Comparison of ENCODE assay signal across 14 mouse cellular contexts in the genomic region with DNA sequence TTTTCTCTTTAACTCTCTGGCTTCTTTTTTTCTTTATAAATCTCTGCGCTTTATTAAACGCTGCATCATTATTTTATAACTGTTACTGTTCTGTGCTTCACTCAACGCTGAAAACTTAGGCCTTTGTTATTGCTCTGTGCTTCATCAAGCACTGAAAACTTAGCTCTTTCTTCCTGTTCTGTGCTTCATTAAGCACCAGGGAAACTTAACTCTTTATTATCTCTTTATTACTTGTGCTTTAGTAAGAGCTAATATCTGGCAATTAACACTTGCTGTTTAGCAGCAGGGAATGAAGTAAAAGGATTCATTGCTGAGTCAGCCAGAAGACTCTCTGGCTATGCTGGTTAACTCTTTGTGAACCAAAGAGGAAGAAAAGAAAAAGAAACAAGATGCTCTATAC. TPM values are rescaled to one million over a fixed set of nuclear protein-coding genes. Genes with fewer than 3 reads are reported as not detected.
DNase-seq lines count a peak whose midpoint lies in the region; ATAC-seq and TF ChIP-seq lines count a peak whose summit lies in the region.
"Had no signal": no experiment of that assay in that cellular context is flagged by ENCODE, and none has a peak within 500 bp of the region (broad histone marks: within the 10 kb centered on the region; RNA-seq: fewer than 3 reads in every experiment).

No protein-coding gene starts in this region.

- H3K27ac ChIP-seq in kidney, postnatal 0 days = peak overlapping the region; percentile 70
- peak overlapping the region; percentile 65; the same call in 1 of the 2 replicates for H3K27ac ChIP-seq in embryonic facial prominence, embryonic 14.5 days (replicated peaks; ENCODE audit: low read depth, low read length)
- no peak overlapping the region for H3K27ac ChIP-seq in forebrain, embryonic 16.5 days (ENCODE audit: low read length)
- peak overlapping the region; percentile 63; the same call in 1 of the 2 replicates for H3K27ac ChIP-seq in neural tube, embryonic 15.5 days (replicated peaks)
- H3K27ac ChIP-seq: liver, embryonic 13.5 days had no signal

- H3K4me2 ChIP-seq in kidney, postnatal 0 days (ENCODE audit: low read length) = no peak overlapping the region; the same call in 1 of the 2 replicates
- no peak overlapping the region for H3K4me2 ChIP-seq in embryonic facial prominence, embryonic 14.5 days (ENCODE audit: low read depth, low read length)
- no peak overlapping the region for H3K4me2 ChIP-seq in forebrain, embryonic 16.5 days (ENCODE audit: low read length)
- H3K4me2 ChIP-seq in neural tube, embryonic 15.5 days = peak overlapping the region; percentile 29
- H3K4me2 ChIP-seq: liver, embryonic 13.5 days had no signal

- DNase-seq in kidney, postnatal 0 days (ENCODE audit: low spot score) = peak; percentile 74
- no peak for DNase-seq in kidney, postnatal 4 days
- DNase-seq in embryonic facial prominence, embryonic 14.5 days (ENCODE audit: low spot score) = no peak
- DNase-seq in thymus, adult 18-20 months = no peak
- DNase-seq in spleen, postnatal 4 days (ENCODE audit: low spot score in 2 of 2) = no peak
- DNase-seq in embryo, embryonic 11 days = no peak
- DNase-seq: cerebellum, adult 9-10 months; heart, adult 11 months; heart, postnatal 36 days; kidney, adult 2 months; liver, embryonic 13.5 days; lung, postnatal 10 days had no signal

- 0 out of 2 replicates have a peak overlapping the region, but pooled peaks have one; percentile 8 for H3K9ac ChIP-seq in kidney, postnatal 0 days (ENCODE audit: low read depth, low read length)
- no peak overlapping the region for H3K9ac ChIP-seq in embryonic facial prominence, embryonic 14.5 days (ENCODE audit: low read depth, low read length)
- H3K9ac ChIP-seq in forebrain, embryonic 16.5 days (replicated peaks; ENCODE audit: low read depth, low read length) = no peak overlapping the region
- H3K9ac ChIP-seq in neural tube, embryonic 15.5 days (replicated peaks) = no peak overlapping the region; the same call in 1 of the 2 replicates
- H3K9ac ChIP-seq: liver, embryonic 13.5 days had no signal

- no peak for TF ChIP-seq CTCF in kidney, postnatal 0 days (IDR thresholded peaks at IDR 0.05; ENCODE audit: low read depth)

- H3K9me3 ChIP-seq in kidney, postnatal 0 days (replicated peaks; ENCODE audit: low read length) = no peaks in the 10 kb centered on the region
- H3K9me3 ChIP-seq in embryonic facial prominence, embryonic 14.5 days (ENCODE audit: control insufficient read depth, low read length) = no peaks in the 10 kb centered on the region
- no peaks in the 10 kb centered on the region for H3K9me3 ChIP-seq in forebrain, embryonic 16.5 days (ENCODE audit: control insufficient read depth, low read length)
- no peaks in the 10 kb centered on the region for H3K9me3 ChIP-seq in neural tube, embryonic 15.5 days (replicated peaks)
- H3K9me3 ChIP-seq: liver, embryonic 13.5 days had no signal

- WGBS in kidney, postnatal 0 days = 11% methylated on average over 3 of the region's 3 CpGs
- 46% methylated on average over 3 of the region's 3 CpGs for WGBS in embryonic facial prominence, embryonic 14.5 days
- WGBS in forebrain, embryonic 16.5 days = 5% methylated on average over 3 of the region's 3 CpGs
- WGBS in neural tube, embryonic 15.5 days = 17% methylated on average over 3 of the region's 3 CpGs

- no peaks in the 10 kb centered on the region for H3K36me3 ChIP-seq in kidney, postnatal 0 days (ENCODE audit: insufficient read depth, low read length)
- H3K36me3 ChIP-seq in embryonic facial prominence, embryonic 14.5 days (ENCODE audit: control insufficient read depth, insufficient read depth, low read length) = 0 out of 2 replicates have a peak, but pooled peaks cover 4% of the 10 kb centered on the region
- H3K36me3 ChIP-seq in forebrain, embryonic 16.5 days (ENCODE audit: control insufficient read depth, insufficient read depth) = no peaks in the 10 kb centered on the region
- H3K36me3 ChIP-seq in neural tube, embryonic 15.5 days = no peaks in the 10 kb centered on the region
- H3K36me3 ChIP-seq: liver, embryonic 13.5 days had no signal

- no peak overlapping the region for H3K4me3 ChIP-seq in kidney, postnatal 0 days (replicated peaks; ENCODE audit: low read depth, low read length)
- H3K4me3 ChIP-seq in embryonic facial prominence, embryonic 14.5 days (ENCODE audit: low read depth, low read length) = no peak overlapping the region
- H3K4me3 ChIP-seq in forebrain, embryonic 16.5 days (replicated peaks; ENCODE audit: low read length) = no peak overlapping the region
- no peak overlapping the region for H3K4me3 ChIP-seq in neural tube, embryonic 15.5 days (replicated peaks)
- H3K4me3 ChIP-seq: liver, embryonic 13.5 days had no signal

- no peak for ATAC-seq in kidney, postnatal 0 days (replicated peaks; ENCODE audit: low FRiP score, low read depth)
- ATAC-seq in embryonic facial prominence, embryonic 14.5 days (ENCODE audit: low read depth) = no peak
- peak; percentile 50 for ATAC-seq in forebrain, embryonic 16.5 days
- peak; percentile 73 for ATAC-seq in neural tube, embryonic 15.5 days (ENCODE audit: low FRiP score)

- 0 out of 2 replicates have a peak, but pooled peaks cover 7% of the 10 kb centered on the region for H3K4me1 ChIP-seq in kidney, postnatal 0 days (replicated peaks; ENCODE audit: insufficient read depth, low read length)
- no peaks in the 10 kb centered on the region for H3K4me1 ChIP-seq in embryonic facial prominence, embryonic 14.5 days (ENCODE audit: control insufficient read depth, insufficient read depth, low read length)
- peaks cover 10% of the 10 kb centered on the region for H3K4me1 ChIP-seq in forebrain, embryonic 16.5 days (replicated peaks; ENCODE audit: control insufficient read depth, insufficient read depth, low read length)
- H3K4me1 ChIP-seq in neural tube, embryonic 15.5 days = peaks cover 16% of the 10 kb centered on the region
- H3K4me1 ChIP-seq: liver, embryonic 13.5 days had no signal

- H3K27me3 ChIP-seq in kidney, postnatal 0 days (ENCODE audit: insufficient read depth, low read length) = no peaks in the 10 kb centered on the region
- no peaks in the 10 kb centered on the region for H3K27me3 ChIP-seq in embryonic facial prominence, embryonic 14.5 days (replicated peaks; ENCODE audit: control insufficient read depth, insufficient read depth, low read length)
- no peaks in the 10 kb centered on the region for H3K27me3 ChIP-seq in forebrain, embryonic 16.5 days (replicated peaks; ENCODE audit: control insufficient read depth, insufficient read depth, low read length)
- H3K27me3 ChIP-seq in neural tube, embryonic 15.5 days (replicated peaks) = no peaks in the 10 kb centered on the region
- H3K27me3 ChIP-seq: liver, embryonic 13.5 days had no signal

RNA-seq across cellular contexts. Expression of a gene that starts 8.3 kb away (rescaled TPM):
- 6.6 and 7.1 TPM in 2 replicates for polyA plus RNA-seq in kidney, postnatal 0 days (2015; fragmentation: Nextera tagmentation; extraction: Ambion mirVana)
- 5.8 and 6.8 TPM in 2 replicates for polyA plus RNA-seq in embryonic facial prominence, embryonic 14.5 days (2014; fragmentation: Nextera tagmentation; extraction: Ambion mirVana)
- polyA plus RNA-seq in forebrain, embryonic 16.5 days (2015; fragmentation: Nextera tagmentation; extraction: Ambion mirVana) = 6.5 and 8.0 TPM in 2 replicates
- 7.2 and 7.8 TPM in 2 replicates for polyA plus RNA-seq in neural tube, embryonic 15.5 days (2015; fragmentation: Nextera tagmentation; extraction: Ambion mirVana)

RNA-seq across cellular contexts. Expression of a gene that starts 17.2 kb away (rescaled TPM):
- 185 and 186 TPM in 2 replicates for polyA plus RNA-seq in kidney, postnatal 0 days (2015; fragmentation: Nextera tagmentation; extraction: Ambion mirVana)
- polyA plus RNA-seq in embryonic facial prominence, embryonic 14.5 days (2014; fragmentation: Nextera tagmentation; extraction: Ambion mirVana) = 73.0 and 78.2 TPM in 2 replicates
- 98.8 and 112 TPM in 2 replicates for polyA plus RNA-seq in forebrain, embryonic 16.5 days (2015; fragmentation: Nextera tagmentation; extraction: Ambion mirVana)
- polyA plus RNA-seq in neural tube, embryonic 15.5 days (2015; fragmentation: Nextera tagmentation; extraction: Ambion mirVana) = 72.8 and 92.1 TPM in 2 replicates

RNA-seq across cellular contexts. Expression of a gene that starts 18.5 kb away (rescaled TPM):
- not detected in 2 replicates for polyA plus RNA-seq in kidney, postnatal 0 days (2015; fragmentation: Nextera tagmentation; extraction: Ambion mirVana)
- 0.10 TPM in 1 of 2 replicates, not detected in the other for polyA plus RNA-seq in embryonic facial prominence, embryonic 14.5 days (2014; fragmentation: Nextera tagmentation; extraction: Ambion mirVana)
- not detected in 2 replicates for polyA plus RNA-seq in forebrain, embryonic 16.5 days (2015; fragmentation: Nextera tagmentation; extraction: Ambion mirVana)
- polyA plus RNA-seq in neural tube, embryonic 15.5 days (2015; fragmentation: Nextera tagmentation; extraction: Ambion mirVana) = not detected in 2 replicates
- polyA plus RNA-seq: liver, embryonic 13.5 days had no signal

RNA-seq across cellular contexts. Expression of a gene that starts 32.2 kb away (rescaled TPM):
- 42.7 and 44.1 TPM in 2 replicates for polyA plus RNA-seq in kidney, postnatal 0 days (2015; fragmentation: Nextera tagmentation; extraction: Ambion mirVana)
- 51.0 and 51.7 TPM in 2 replicates for polyA plus RNA-seq in embryonic facial prominence, embryonic 14.5 days (2014; fragmentation: Nextera tagmentation; extraction: Ambion mirVana)
- 47.2 and 51.4 TPM in 2 replicates for polyA plus RNA-seq in forebrain, embryonic 16.5 days (2015; fragmentation: Nextera tagmentation; extraction: Ambion mirVana)
- 47.6 and 52.0 TPM in 2 replicates for polyA plus RNA-seq in neural tube, embryonic 15.5 days (2015; fragmentation: Nextera tagmentation; extraction: Ambion mirVana)

RNA-seq across cellular contexts. Expression of a gene that starts 32.2 kb away (rescaled TPM):
- polyA plus RNA-seq in kidney, postnatal 0 days (2015; fragmentation: Nextera tagmentation; extraction: Ambion mirVana) = 305 and 346 TPM in 2 replicates
- polyA plus RNA-seq in embryonic facial prominence, embryonic 14.5 days (2014; fragmentation: Nextera tagmentation; extraction: Ambion mirVana) = 207 TPM in 2 replicates
- polyA plus RNA-seq in forebrain, embryonic 16.5 days (2015; fragmentation: Nextera tagmentation; extraction: Ambion mirVana) = 235 and 237 TPM in 2 replicates
- polyA plus RNA-seq in neural tube, embryonic 15.5 days (2015; fragmentation: Nextera tagmentation; extraction: Ambion mirVana) = 231 and 262 TPM in 2 replicates

Comparison
In these comparisons a context has a peak if more than half of its experiments do, and no peak if none do; other contexts are left out.
1. ATAC-seq: peak in forebrain, embryonic 16.5 days (single experiment) and neural tube, embryonic 15.5 days (single experiment); none in kidney, postnatal 0 days (single experiment) and embryonic facial prominence, embryonic 14.5 days (single experiment).